Mouse (Mus musculus): ENCODE data around the gene Ccnl2. TPM values are rescaled to one million over a fixed set of nuclear protein-coding genes. Genes with fewer than 3 reads are reported as not detected.
A peak's percentile ranks its signal among the peaks of the same experiment; 100 is the strongest.

Ccnl2 gene
- polyA plus RNA-seq, 1 experiment from 2014 or later, result 130 TPM

DNA sequence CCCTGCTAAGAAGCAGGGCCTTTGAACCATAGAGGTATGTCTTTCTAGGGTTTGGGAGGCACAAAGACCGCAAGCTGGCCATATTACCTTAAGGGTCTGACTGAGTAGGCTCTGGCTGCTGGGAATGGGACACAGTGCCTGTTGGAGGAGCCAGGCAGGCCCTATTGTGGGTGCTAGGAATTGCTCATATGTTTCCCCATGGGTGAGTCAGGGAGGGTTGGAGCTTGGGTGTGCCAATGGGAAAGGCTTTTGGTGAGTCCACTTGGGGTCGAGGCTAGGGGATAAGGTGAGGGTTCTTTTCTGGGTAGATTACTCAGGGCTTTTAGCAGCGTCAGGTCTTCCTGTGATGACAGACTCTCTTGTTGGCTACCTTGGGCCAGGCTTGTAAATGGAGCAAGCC lies 39.1 kb downstream of the Ccnl2 start:
- Histone ChIP-seq H3K36me3 (ENCODE audit: control insufficient read depth, insufficient read depth, low read length) (peaks cover 17% of the 10 kb centered on the region; the same call in 1 of the 2 replicates), H3K27ac (ENCODE audit: low read length) (no peak overlapping the region), H3K4me2 (ENCODE audit: low read depth, low read length) (no peak overlapping the region), H3K27me3 (replicated peaks; ENCODE audit: control insufficient read depth, insufficient read depth, low read length) (no peaks in the 10 kb centered on the region), H3K9ac (ENCODE audit: low read depth, low read length) (no peak overlapping the region), H3K4me3 (ENCODE audit: low read length) (no peak overlapping the region), H3K4me1 (ENCODE audit: control insufficient read depth, insufficient read depth, low read length) (peaks cover 27% of the 10 kb centered on the region), H3K9me3 (ENCODE audit: control insufficient read depth, low read length) (no peaks in the 10 kb centered on the region)
- ATAC-seq, result no peak
- WGBS, result 87% methylated on average over 3 of the region's 3 CpGs

DNA sequence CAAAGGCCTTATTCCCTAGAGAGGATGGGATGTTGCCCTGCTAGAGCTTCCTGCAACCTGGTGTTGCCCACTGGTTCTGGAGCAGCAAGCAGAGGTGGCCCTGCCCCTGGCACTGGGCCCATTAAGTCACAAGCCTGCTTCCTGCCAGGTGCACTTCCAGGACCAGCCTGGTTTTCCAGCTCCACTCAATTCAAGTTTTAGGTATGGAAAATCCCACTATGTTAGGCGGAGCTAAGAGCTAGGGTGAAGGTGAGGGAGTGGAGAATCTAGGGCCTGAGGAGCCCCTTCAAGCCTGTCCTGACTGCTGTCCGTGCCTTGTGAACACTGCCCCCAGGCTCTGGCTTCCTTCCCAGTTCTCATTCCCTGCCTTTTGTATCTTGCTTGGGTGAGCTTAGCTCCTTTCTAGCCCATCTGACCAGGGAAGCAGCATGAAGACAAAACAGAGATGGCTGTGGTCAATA lies 39.7 kb downstream of the Ccnl2 start:
- Histone ChIP-seq H3K4me2 (ENCODE audit: low read depth, low read length) (no peak overlapping the region), H3K27ac (ENCODE audit: low read length) (no peak overlapping the region), H3K27me3 (replicated peaks; ENCODE audit: control insufficient read depth, insufficient read depth, low read length) (no peaks in the 10 kb centered on the region), H3K4me1 (ENCODE audit: control insufficient read depth, insufficient read depth, low read length) (peaks cover 24% of the 10 kb centered on the region), H3K9ac (ENCODE audit: low read depth, low read length) (no peak overlapping the region), H3K4me3 (ENCODE audit: low read length) (no peak overlapping the region), H3K36me3 (ENCODE audit: control insufficient read depth, insufficient read depth, low read length) (peaks cover 20% of the 10 kb centered on the region), H3K9me3 (ENCODE audit: control insufficient read depth, low read length) (no peaks in the 10 kb centered on the region)
- WGBS, result 83% methylated on average over 2 of the region's 2 CpGs
- no peak for ATAC-seq

DNA sequence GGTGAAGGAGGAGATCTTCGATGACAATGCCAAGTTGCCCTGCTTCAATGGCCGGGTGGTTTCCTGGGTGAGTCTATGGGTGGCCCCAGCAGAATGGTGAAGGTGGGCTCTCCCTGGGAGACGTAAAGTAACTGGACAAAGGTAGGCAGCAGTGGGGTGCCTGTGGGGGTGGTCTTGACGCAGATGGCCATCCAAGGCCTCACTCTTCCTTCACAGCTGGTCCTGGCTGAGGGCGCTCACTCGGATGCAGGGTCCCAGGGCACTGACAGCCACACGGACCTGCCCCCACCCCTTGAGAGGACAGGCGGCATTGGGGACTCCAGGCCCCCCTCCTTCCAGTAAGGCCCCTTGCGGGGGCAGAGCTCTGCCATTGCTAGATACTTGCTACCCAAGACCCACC lies 41.1 kb downstream of the Ccnl2 start:
- H3K4me2 ChIP-seq (ENCODE audit: low read depth, low read length), result no peak overlapping the region
- no peaks in the 10 kb centered on the region for H3K27me3 ChIP-seq (replicated peaks; ENCODE audit: control insufficient read depth, insufficient read depth, low read length)
- H3K9me3 ChIP-seq (ENCODE audit: control insufficient read depth, low read length), result no peaks in the 10 kb centered on the region
- WGBS, result 85% methylated on average over 9 of the region's 9 CpGs
- ATAC-seq, result no peak
- H3K36me3 ChIP-seq (ENCODE audit: control insufficient read depth, insufficient read depth, low read length), result peaks cover 29% of the 10 kb centered on the region
- H3K4me3 ChIP-seq (ENCODE audit: low read length), result no peak overlapping the region
- H3K4me1 ChIP-seq (ENCODE audit: control insufficient read depth, insufficient read depth, low read length), result peaks cover 19% of the 10 kb centered on the region
- H3K9ac ChIP-seq (ENCODE audit: low read depth, low read length), result no peak overlapping the region
- H3K27ac ChIP-seq (ENCODE audit: low read length), result no peak overlapping the region

DNA sequence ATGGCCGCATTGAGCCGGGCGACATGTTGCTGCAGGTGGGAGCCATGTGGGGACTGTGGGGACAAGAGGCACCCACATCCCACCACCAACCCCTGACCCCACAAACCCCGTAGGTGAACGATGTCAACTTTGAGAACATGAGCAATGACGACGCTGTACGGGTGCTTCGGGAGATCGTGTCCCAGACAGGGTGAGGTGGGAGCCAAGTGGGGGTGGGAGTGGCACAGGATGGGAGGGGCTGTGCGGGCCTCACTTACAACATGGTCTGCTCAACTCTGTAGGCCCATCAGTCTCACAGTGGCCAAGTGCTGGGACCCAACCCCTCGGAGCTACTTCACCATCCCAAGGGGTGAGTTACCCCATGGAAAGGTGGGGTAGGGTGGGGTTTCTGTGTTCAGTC lies 42.7 kb downstream of the Ccnl2 start:
- 92% methylated on average over 12 of the region's 12 CpGs for WGBS
- H3K27ac ChIP-seq (ENCODE audit: low read length), result no peak overlapping the region
- H3K4me1 ChIP-seq (ENCODE audit: control insufficient read depth, insufficient read depth, low read length), result peaks cover 5% of the 10 kb centered on the region; the same call in 1 of the 2 replicates
- H3K9ac ChIP-seq (ENCODE audit: low read depth, low read length), result no peak overlapping the region
- no peak overlapping the region for H3K4me3 ChIP-seq (ENCODE audit: low read length)
- peaks cover 31% of the 10 kb centered on the region for H3K36me3 ChIP-seq (ENCODE audit: control insufficient read depth, insufficient read depth, low read length)
- H3K9me3 ChIP-seq (ENCODE audit: control insufficient read depth, low read length), result no peaks in the 10 kb centered on the region
- H3K27me3 ChIP-seq (replicated peaks; ENCODE audit: control insufficient read depth, insufficient read depth, low read length), result no peaks in the 10 kb centered on the region
- no peak overlapping the region for H3K4me2 ChIP-seq (ENCODE audit: low read depth, low read length)
- ATAC-seq, result no peak

DNA sequence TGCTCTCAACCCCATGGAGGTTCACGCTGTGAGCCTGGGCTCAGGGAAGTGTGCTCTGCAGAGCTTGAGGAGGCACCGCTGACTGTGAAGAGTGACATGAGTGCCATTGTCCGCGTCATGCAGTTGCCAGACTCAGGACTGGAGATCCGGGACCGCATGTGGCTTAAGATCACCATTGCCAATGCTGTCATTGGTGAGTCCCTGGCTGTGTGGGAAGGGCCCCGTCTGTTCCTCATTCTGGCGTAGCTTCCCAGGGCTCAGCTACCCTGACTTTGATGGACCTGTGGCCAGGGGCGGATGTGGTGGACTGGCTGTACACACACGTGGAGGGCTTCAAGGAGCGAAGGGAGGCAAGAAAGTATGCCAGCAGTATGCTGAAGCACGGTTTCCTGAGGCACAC lies 43.8 kb downstream of the Ccnl2 start:
- H3K9ac ChIP-seq (ENCODE audit: low read depth, low read length), result no peak overlapping the region
- no peak for ATAC-seq
- WGBS, result 91% methylated on average over 12 of the region's 12 CpGs
- H3K4me1 ChIP-seq (ENCODE audit: control insufficient read depth, insufficient read depth, low read length), result no peaks in the 10 kb centered on the region
- peaks cover 31% of the 10 kb centered on the region for H3K36me3 ChIP-seq (ENCODE audit: control insufficient read depth, insufficient read depth, low read length)
- no peaks in the 10 kb centered on the region for H3K27me3 ChIP-seq (replicated peaks; ENCODE audit: control insufficient read depth, insufficient read depth, low read length)
- H3K27ac ChIP-seq (ENCODE audit: low read length), result no peak overlapping the region
- H3K4me2 ChIP-seq (ENCODE audit: low read depth, low read length), result no peak overlapping the region
- no peak overlapping the region for H3K4me3 ChIP-seq (ENCODE audit: low read length)
- H3K9me3 ChIP-seq (ENCODE audit: control insufficient read depth, low read length), result no peaks in the 10 kb centered on the region

DNA sequence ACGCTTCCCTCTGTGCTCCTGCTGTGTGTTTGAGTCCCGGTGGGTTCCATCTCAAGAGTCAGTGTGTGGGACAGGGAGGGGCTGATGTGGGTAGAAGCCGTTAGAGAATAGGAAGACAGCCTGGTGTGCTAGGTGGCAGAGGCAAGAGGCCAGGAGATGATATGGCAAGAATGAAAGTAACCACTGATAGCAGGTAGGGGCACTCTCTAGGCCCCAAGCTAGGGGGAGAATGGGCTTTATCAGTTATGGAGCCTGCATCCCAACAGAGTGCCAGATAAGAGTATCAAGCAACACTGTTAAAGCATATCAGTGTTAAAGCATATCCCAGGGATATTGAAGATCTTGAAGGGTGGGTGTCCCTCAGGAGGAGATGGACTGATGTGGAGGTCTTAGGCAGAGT lies 44.6 kb downstream of the Ccnl2 start:
- 89% methylated on average over 3 of the region's 3 CpGs for WGBS
- H3K4me1 ChIP-seq (ENCODE audit: control insufficient read depth, insufficient read depth, low read length), result no peaks in the 10 kb centered on the region

DNA sequence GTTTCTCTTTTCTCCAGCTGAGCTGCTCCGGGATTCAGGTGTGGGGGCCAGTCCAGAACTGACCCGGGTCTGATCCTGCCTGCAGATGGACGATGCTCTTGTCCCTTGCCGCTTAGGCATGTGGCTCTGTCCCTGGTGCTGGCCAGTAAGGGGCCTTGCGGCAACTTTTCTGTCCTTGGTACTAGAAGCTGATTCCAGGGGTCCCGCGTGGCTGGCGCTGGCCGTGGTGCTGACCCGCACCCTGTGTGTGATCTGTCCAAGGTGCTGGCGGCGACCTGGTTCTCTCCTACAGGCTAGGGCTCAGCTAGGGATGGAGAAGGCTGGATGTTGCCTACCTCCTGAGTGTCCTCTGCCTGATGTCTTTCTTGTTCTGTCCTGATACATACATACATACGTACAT lies 47.0 kb downstream of the Ccnl2 start:
- Histone ChIP-seq H3K9ac (ENCODE audit: low read depth, low read length) (no peak overlapping the region), H3K4me1 (ENCODE audit: control insufficient read depth, insufficient read depth, low read length) (no peaks in the 10 kb centered on the region), H3K27ac (ENCODE audit: low read length) (no peak overlapping the region), H3K27me3 (replicated peaks; ENCODE audit: control insufficient read depth, insufficient read depth, low read length) (no peaks in the 10 kb centered on the region), H3K4me3 (ENCODE audit: low read length) (no peak overlapping the region), H3K9me3 (ENCODE audit: control insufficient read depth, low read length) (no peaks in the 10 kb centered on the region), H3K36me3 (ENCODE audit: control insufficient read depth, insufficient read depth, low read length) (peaks cover 26% of the 10 kb centered on the region), H3K4me2 (ENCODE audit: low read depth, low read length) (no peak overlapping the region)
- ATAC-seq, result peak; percentile 52
- 17% methylated on average over 13 of the region's 13 CpGs for WGBS

More for the DNA sequence above, 44.6 kb downstream of the Ccnl2 start:
- H3K27ac ChIP-seq (ENCODE audit: low read length), result no peak overlapping the region
- H3K4me3 ChIP-seq (ENCODE audit: low read length), result no peak overlapping the region
- H3K9ac ChIP-seq (ENCODE audit: low read depth, low read length), result no peak overlapping the region
- peaks cover 31% of the 10 kb centered on the region for H3K36me3 ChIP-seq (ENCODE audit: control insufficient read depth, insufficient read depth, low read length)
- no peaks in the 10 kb centered on the region for H3K9me3 ChIP-seq (ENCODE audit: control insufficient read depth, low read length)
- no peaks in the 10 kb centered on the region for H3K27me3 ChIP-seq (replicated peaks; ENCODE audit: control insufficient read depth, insufficient read depth, low read length)
- no peak overlapping the region for H3K4me2 ChIP-seq (ENCODE audit: low read depth, low read length)
- ATAC-seq, result no peak

DNA sequence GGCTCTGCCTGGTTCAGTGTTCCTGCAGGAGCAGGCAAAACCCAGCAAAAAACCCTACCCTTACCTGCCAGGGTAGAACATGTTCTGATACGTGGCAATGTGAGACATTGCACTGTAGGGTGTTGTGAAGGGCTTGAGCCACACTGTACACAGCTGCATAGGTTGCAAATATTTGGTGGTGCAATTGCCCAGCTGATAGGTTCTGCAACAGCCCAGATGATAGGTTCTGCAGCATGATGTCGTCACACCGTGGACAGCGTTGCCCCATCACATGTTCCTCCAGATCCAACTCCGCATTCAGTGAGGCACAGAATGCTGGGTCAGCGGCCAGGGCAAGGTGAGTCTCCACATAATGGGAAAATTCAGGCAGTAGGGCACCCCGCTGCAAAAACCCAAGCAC lies 49.5 kb downstream of the Ccnl2 start:
- Histone ChIP-seq H3K36me3 (ENCODE audit: control insufficient read depth, insufficient read depth, low read length) (peaks cover 14% of the 10 kb centered on the region), H3K4me3 (ENCODE audit: low read length) (no peak overlapping the region), H3K4me1 (ENCODE audit: control insufficient read depth, insufficient read depth, low read length) (no peaks in the 10 kb centered on the region), H3K27me3 (replicated peaks; ENCODE audit: control insufficient read depth, insufficient read depth, low read length) (no peaks in the 10 kb centered on the region), H3K4me2 (ENCODE audit: low read depth, low read length) (no peak overlapping the region), H3K9ac (ENCODE audit: low read depth, low read length) (no peak overlapping the region), H3K27ac (ENCODE audit: low read length) (no peak overlapping the region), H3K9me3 (ENCODE audit: control insufficient read depth, low read length) (no peaks in the 10 kb centered on the region)
- ATAC-seq, result no peak
- 88% methylated on average over 7 of the region's 7 CpGs for WGBS

DNA sequence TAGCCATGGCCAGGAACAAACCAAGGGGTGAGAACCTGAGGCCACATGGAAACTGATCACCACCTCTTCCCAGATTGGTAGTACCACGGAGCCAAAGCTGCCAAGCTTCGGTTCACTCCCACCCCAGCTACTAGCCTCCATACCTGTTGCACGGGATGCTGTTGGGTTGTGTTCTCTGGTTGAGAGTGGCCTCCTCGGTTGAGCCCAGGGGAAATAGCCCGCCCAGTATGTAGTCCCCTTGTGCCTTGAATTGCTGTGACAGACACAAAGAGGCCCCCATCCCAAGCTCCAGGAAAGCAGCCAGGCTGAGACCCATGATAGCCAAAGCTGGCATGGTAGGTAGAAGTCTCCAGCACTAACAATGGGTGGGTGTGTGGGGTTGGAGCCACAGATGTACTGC lies 50.7 kb downstream of the Ccnl2 start, which contains the start of gene Tas1r3:
Gene Tas1r3, minus strand, starts transcription at position 362 of the 400 bp plus-strand sequence.
- H3K27ac ChIP-seq (ENCODE audit: low read length), result no peak within 1 kb of the TSS
- no peak within 1 kb of the TSS for H3K4me3 ChIP-seq (ENCODE audit: low read length)
- no peak within 1 kb of the TSS for H3K9ac ChIP-seq (ENCODE audit: low read depth, low read length)
- no peak within 1 kb of the TSS for H3K4me2 ChIP-seq (ENCODE audit: low read depth, low read length)
- WGBS, result 77% methylated on average over 5 of the region's 5 CpGs
- ATAC-seq, result no peak
- 0 out of 2 replicates have a peak, but pooled peaks cover under 1% of the 10 kb centered on the region for H3K4me1 ChIP-seq (ENCODE audit: control insufficient read depth, insufficient read depth, low read length)
- H3K36me3 ChIP-seq (ENCODE audit: control insufficient read depth, insufficient read depth, low read length), result peaks cover 10% of the 10 kb centered on the region
- H3K9me3 ChIP-seq (ENCODE audit: control insufficient read depth, low read length), result no peaks in the 10 kb centered on the region
- H3K27me3 ChIP-seq (replicated peaks; ENCODE audit: control insufficient read depth, insufficient read depth, low read length), result no peaks in the 10 kb centered on the region

All from intestine, embryonic 16.5 days (tissue).